Mouse (Mus musculus) inflammation-experienced regulatory T-cells, adult 6 months (primary cell): ENCODE measurements around the gene Sprr2a2. TPM values are rescaled to one million over a fixed set of nuclear protein-coding genes. Genes with fewer than 3 reads are reported as not detected.
"Not testable (repeated sequence)": the region's sequence is repeated elsewhere in the genome, so short reads cannot be mapped to it uniquely, and the experiment has no call there.

Experiments used
- ATAC-seq: one replicate; pipeline ENCODE4 v1.8.0; 2017
- polyA plus RNA-seq, 3 experiments: library from polyadenylated mRNA; unstranded; fragments of 100-300 nt; shearing (Covaris generic); gene quantifications; one replicate each; pipeline ENCODE4 v1.2.1; 2017

The Sprr2a2 gene
- polyA plus RNA-seq = not detected

GRCm38 (mm10) chr3:92215569-92215968, at the start of gene Sprr2a2, which contains the start of gene Sprr2a1:
TSS of gene Sprr2a2 (plus strand) at chr3:92215920.
TSS of gene Sprr2a1 (plus strand) at chr3:92215799.
- not testable (repeated sequence) for ATAC-seq

GRCm38 (mm10) chr3:92169847-92170246, 45.9 kb upstream of the Sprr2a2 start:
- no peak for ATAC-seq

GRCm38 (mm10) chr3:92176880-92177279, 38.8 kb upstream of the Sprr2a2 start:
- no peak for ATAC-seq

- ATAC-seq = no peak
Observed at GRCm38 (mm10) chr3:92195512-92196200, 20.1 kb upstream of the Sprr2a2 start.

GRCm38 (mm10) chr3:92211133-92211925, 4.4 kb upstream of the Sprr2a2 start:
- ATAC-seq = not testable (repeated sequence)

- ATAC-seq = not testable (repeated sequence)
Observed at GRCm38 (mm10) chr3:92212059-92212458, 3.7 kb upstream of the Sprr2a2 start.

- not testable (repeated sequence) for ATAC-seq
Observed at GRCm38 (mm10) chr3:92213651-92214050, 2.1 kb upstream of the Sprr2a2 start.

GRCm38 (mm10) chr3:92219031-92219430, 3.3 kb downstream of the Sprr2a2 start:
- not testable (repeated sequence) for ATAC-seq

GRCm38 (mm10) chr3:92223708-92224107, 8.0 kb downstream of the Sprr2a2 start:
- ATAC-seq = not testable (repeated sequence)

GRCm38 (mm10) chr3:92227410-92227809, 11.7 kb downstream of the Sprr2a2 start:
- not testable (repeated sequence) for ATAC-seq

GRCm38 (mm10) chr3:92236463-92237189, 20.9 kb downstream of the Sprr2a2 start:
- not testable (repeated sequence) for ATAC-seq

- not testable (repeated sequence) for ATAC-seq
Observed at GRCm38 (mm10) chr3:92238736-92239135, 23.0 kb downstream of the Sprr2a2 start.

- not testable (repeated sequence) for ATAC-seq
Observed at GRCm38 (mm10) chr3:92239197-92239596, 23.5 kb downstream of the Sprr2a2 start.

- ATAC-seq = not testable (repeated sequence)
Observed at GRCm38 (mm10) chr3:92244833-92245232, 29.1 kb downstream of the Sprr2a2 start.

GRCm38 (mm10) chr3:92246245-92246644, 30.5 kb downstream of the Sprr2a2 start:
- ATAC-seq = not testable (repeated sequence)

- ATAC-seq = not testable (repeated sequence)
Observed at GRCm38 (mm10) chr3:92248494-92248893, 32.8 kb downstream of the Sprr2a2 start.

GRCm38 (mm10) chr3:92250450-92250849, 34.7 kb downstream of the Sprr2a2 start:
- ATAC-seq = not testable (repeated sequence)

- ATAC-seq = not testable (repeated sequence)
Observed at GRCm38 (mm10) chr3:92253860-92254259, 38.1 kb downstream of the Sprr2a2 start.

GRCm38 (mm10) chr3:92258526-92258925, 42.8 kb downstream of the Sprr2a2 start:
- ATAC-seq = not testable (repeated sequence)

GRCm38 (mm10) chr3:92263462-92263861, 47.7 kb downstream of the Sprr2a2 start:
- not testable (repeated sequence) for ATAC-seq

- ATAC-seq = not testable (repeated sequence)
Observed at GRCm38 (mm10) chr3:92271414-92271985, 55.8 kb downstream of the Sprr2a2 start.

GRCm38 (mm10) chr3:92273504-92273903, 57.8 kb downstream of the Sprr2a2 start:
- ATAC-seq = not testable (repeated sequence)
